Mouse (Mus musculus): ENCODE measurements around the gene Sinhcaf. TPM values are rescaled to one million over a fixed set of nuclear protein-coding genes. Genes with fewer than 3 reads are reported as not detected.

Gene Sinhcaf
- polyA plus RNA-seq, 1 experiment = 7.8 TPM

- H3K27me3 ChIP-seq (ENCODE audit: control insufficient read depth, insufficient read depth, low read length) = no peaks in the 10 kb centered on the region
- peak overlapping the region; percentile 83 for H3K4me3 ChIP-seq (ENCODE audit: control insufficient read depth, insufficient read depth, low read length)
- H3K27ac ChIP-seq (ENCODE audit: control insufficient read depth, insufficient read depth, low read length) = no peak overlapping the region
- H3K36me3 ChIP-seq (ENCODE audit: control insufficient read depth, insufficient read depth, low read length) = no peaks in the 10 kb centered on the region
- DNase-seq = peak; percentile 9
- peaks cover 10% of the 10 kb centered on the region for H3K4me1 ChIP-seq (replicated peaks; ENCODE audit: control insufficient read depth, insufficient read depth, low read length)
- WGBS = 6% methylated on average over 18 of the region's 18 CpGs
- no peak for TF ChIP-seq POLR2A (IDR thresholded peaks at IDR 0.05; ENCODE audit: control insufficient read depth, extremely low read depth, insufficient read depth, low read length, poor library complexity)
- no peak for TF ChIP-seq CTCF (IDR thresholded peaks at IDR 0.05; ENCODE audit: borderline replicate concordance, control insufficient read depth, extremely low read depth, insufficient read depth, low read length, poor library complexity)
Observed at GRCm38 (mm10) chr6:148894888-148895772, 51.1 kb downstream of the Sinhcaf start.

- DNase-seq = no peak
- Histone ChIP-seq H3K4me3 (ENCODE audit: control insufficient read depth, insufficient read depth, low read length) (no peak overlapping the region), H3K4me1 (replicated peaks; ENCODE audit: control insufficient read depth, insufficient read depth, low read length) (no peaks in the 10 kb centered on the region), H3K27me3 (ENCODE audit: control insufficient read depth, insufficient read depth, low read length) (no peaks in the 10 kb centered on the region), H3K36me3 (ENCODE audit: control insufficient read depth, insufficient read depth, low read length) (no peaks in the 10 kb centered on the region), H3K27ac (ENCODE audit: control insufficient read depth, insufficient read depth, low read length) (no peak overlapping the region)
- 94% methylated on average over 1 of the region's 1 CpGs for WGBS
- no peak for TF ChIP-seq POLR2A (IDR thresholded peaks at IDR 0.05; ENCODE audit: control insufficient read depth, extremely low read depth, insufficient read depth, low read length, poor library complexity)
- TF ChIP-seq CTCF (IDR thresholded peaks at IDR 0.05; ENCODE audit: borderline replicate concordance, control insufficient read depth, extremely low read depth, insufficient read depth, low read length, poor library complexity) = no peak
Observed at GRCm38 (mm10) chr6:148873911-148874310, 72.4 kb downstream of the Sinhcaf start.

Other genes starting within 250 kb of the Sinhcaf start
- 12.0 and 12.6 TPM in 2 replicates for gene Ipo8, start 115.0 kb downstream of the Sinhcaf start, polyA plus RNA-seq (2012; rRNA removed)
- gene Caprin2, start 50.2 kb downstream of the Sinhcaf start, polyA plus RNA-seq (2012; rRNA removed) = 6.3 and 9.5 TPM in 2 replicates
- gene Dennd5b, start 155.2 kb upstream of the Sinhcaf start, polyA plus RNA-seq (2012; rRNA removed) = 1.6 and 1.7 TPM in 2 replicates
- gene Gm10203, start 183.7 kb upstream of the Sinhcaf start, polyA plus RNA-seq (2012; rRNA removed) = not detected in 2 replicates
- 5.1 and 6.2 TPM in 2 replicates for gene Etfbkmt, start 193.4 kb upstream of the Sinhcaf start, polyA plus RNA-seq (2012; rRNA removed)
- gene Amn1, start 242.2 kb upstream of the Sinhcaf start, polyA plus RNA-seq (2012; rRNA removed) = 7.4 and 11.3 TPM in 2 replicates

All from thymus, adult 2 months (tissue).